Mouse (Mus musculus) liver, postnatal 0 days (tissue): Measurements from ENCODE around the gene Daglb. TPM values are rescaled to one million over a fixed set of nuclear protein-coding genes. Genes with fewer than 3 reads are reported as not detected.
A peak's percentile ranks its signal among the peaks of the same experiment; 100 is the strongest.

Experiments
- ATAC-seq: fragments of 200-750 bp; cut with Nextera tagmentation; 2 replicates; pipeline ENCODE4 v1.8.0; 2017; ENCODE audit warnings: mild to moderate bottlenecking, moderate library complexity
- DNase-seq: peaks from one replicate; pipeline ENCODE4 v3.0.0-alpha.2; 2016
- H3K27ac ChIP-seq: fragments of 300-500 bp; sonication (generic); 2 replicates; pipeline ENCODE4 v1.5.1; 2014; ENCODE audit warnings: antibody characterized with exemption, moderate library complexity, mild to moderate bottlenecking, low read depth
- H3K27me3 ChIP-seq: fragments of 300-500 bp; sonication (generic); 2 replicates; pipeline ENCODE4 v1.6.1; 2014; ENCODE audit warnings: low read length, control low read depth, mixed read lengths; ENCODE audit not compliant: insufficient read depth
- H3K36me3 ChIP-seq: fragments of 300-500 bp; sonication (generic); replicated peaks from 2 replicates; pipeline ENCODE4 v1.6.1; 2014; ENCODE audit warnings: mild to moderate bottlenecking, control low read depth, low read length, moderate library complexity, mixed read lengths; ENCODE audit not compliant: insufficient read depth
- H3K4me1 ChIP-seq: fragments of 300-500 bp; sonication (generic); 2 replicates; pipeline ENCODE4 v1.6.1; 2014; ENCODE audit warnings: antibody characterized with exemption, mild to moderate bottlenecking, control low read depth; ENCODE audit not compliant: insufficient read depth
- H3K4me2 ChIP-seq: fragments of 300-500 bp; sonication (generic); 2 replicates; pipeline ENCODE4 v1.6.1; 2014; ENCODE audit warnings: low read depth, mild to moderate bottlenecking, low read length, moderate library complexity, mixed read lengths
- H3K4me3 ChIP-seq: fragments of 300-500 bp; sonication (generic); 2 replicates; pipeline ENCODE4 v1.5.1; 2014; ENCODE audit warnings: low read depth, low read length
- H3K9ac ChIP-seq: fragments of 300-500 bp; sonication (generic); replicated peaks from 2 replicates; pipeline ENCODE4 v1.6.1; 2014; ENCODE audit warnings: mild to moderate bottlenecking, moderate library complexity
- H3K9me3 ChIP-seq: fragments of 300-500 bp; sonication (generic); 2 replicates; pipeline ENCODE4 v1.6.1; 2016; ENCODE audit warnings: mild to moderate bottlenecking, control low read depth, low read length, mixed read lengths
- CTCF ChIP-seq: sonication (generic); IDR thresholded peaks from 2 replicates; pipeline ENCODE4 v1.5.1; 2016; ENCODE audit warnings: antibody characterized with exemption, low read depth
- EP300 ChIP-seq: IDR thresholded peaks from 2 replicates; pipeline ENCODE4 v1.6.1; 2016; ENCODE audit warnings: antibody characterized with exemption, low read depth, mild to moderate bottlenecking
- WGBS: fragments of 180-500 bp; shearing (Covaris S2); extraction: QIAGEN DNeasy Blood & Tissue Kit; methylation state at CpG from one replicate; pipeline ENCODE4 v1.1.7; 2014; ENCODE audit not compliant: insufficient replicate concordance; 5-methylcytosine and 5-hydroxymethylcytosine counted together
- polyA plus RNA-seq: library from polyadenylated mRNA; unstranded; fragments of >200 nt; fragmentation: Nextera tagmentation; extraction: Ambion mirVana; gene quantifications from 2 replicates; pipeline ENCODE4 v1.2.1, GENCODE M21; 2015

Daglb gene
- polyA plus RNA-seq, 1 experiment from 2014 or later = 5.6 TPM

- H3K4me1 ChIP-seq = no peaks in the 10 kb centered on the region
Observed at GRCm38 (mm10) chr5:143502899-143503557, 38.6 kb downstream of the Daglb start.

DNA sequence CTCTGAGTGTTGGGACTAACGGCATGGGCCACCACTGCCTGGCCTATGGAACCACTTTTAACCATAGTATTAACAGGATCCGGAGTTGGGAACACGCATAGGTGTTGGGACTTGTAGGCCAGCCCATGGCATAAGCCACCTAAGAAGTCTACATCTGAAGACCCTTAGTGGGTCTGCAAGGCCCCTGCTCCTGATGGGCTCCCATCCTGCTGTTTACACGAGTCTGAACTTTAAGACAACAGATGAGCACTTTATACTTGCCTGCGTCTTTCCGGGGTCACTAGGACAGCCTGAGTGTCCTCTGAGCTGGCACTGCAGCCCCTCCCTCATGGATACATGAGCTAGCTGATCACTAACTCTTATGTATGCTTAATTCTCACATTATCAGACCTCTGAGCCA is 39.4 kb downstream of the Daglb start:
- no peak for DNase-seq
- Histone ChIP-seq H3K4me2 (no peak overlapping the region), H3K27me3 (no peaks in the 10 kb centered on the region), H3K4me1 (no peaks in the 10 kb centered on the region), H3K4me3 (no peak overlapping the region), H3K9ac (no peak overlapping the region), H3K27ac (no peak overlapping the region), H3K9me3 (no peaks in the 10 kb centered on the region), H3K36me3 (peaks cover 49% of the 10 kb centered on the region)
- no peak for ATAC-seq
- TF ChIP-seq EP300 (no peak), CTCF (no peak)
- 88% methylated on average over 6 of the region's 6 CpGs for WGBS

More at GRCm38 (mm10) chr5:143502899-143503557, 38.6 kb downstream of the Daglb start:
- DNase-seq (peak; percentile 12), ATAC-seq (no peak; the same call in 1 of the 2 replicates)
- Histone ChIP-seq H3K4me3 (no peak overlapping the region), H3K27ac (no peak overlapping the region), H3K9me3 (no peaks in the 10 kb centered on the region), H3K9ac (no peak overlapping the region), H3K27me3 (no peaks in the 10 kb centered on the region), H3K36me3 (peaks cover 46% of the 10 kb centered on the region), H3K4me2 (no peak overlapping the region)
- WGBS = 87% methylated on average over 19 of the region's 19 CpGs
- TF ChIP-seq EP300 (no peak), CTCF (no peak)

DNA sequence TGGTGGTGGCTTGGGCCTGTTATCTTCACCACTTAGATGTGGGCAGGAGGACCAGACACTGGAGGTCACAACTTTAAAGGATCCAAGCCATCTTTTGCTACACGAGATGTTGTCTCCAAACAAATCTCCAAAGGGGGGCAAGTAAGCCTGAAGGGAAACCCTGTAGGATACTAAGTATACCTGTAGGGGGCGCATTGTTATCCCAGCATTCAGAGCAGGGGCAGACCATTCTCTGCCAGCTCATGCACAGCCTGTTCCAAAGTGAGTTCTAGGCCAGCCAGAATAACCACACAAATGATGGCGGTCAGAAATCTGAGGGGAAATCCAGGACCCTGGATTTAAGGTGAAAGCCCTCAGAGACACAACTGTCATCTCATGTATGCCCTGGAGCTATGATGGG is 40.1 kb downstream of the Daglb start:
- no peak overlapping the region for H3K27ac ChIP-seq
- DNase-seq (peak; percentile 33), ATAC-seq (peak; percentile 48; the same call in 1 of the 2 replicates)
- H3K9me3 ChIP-seq = no peaks in the 10 kb centered on the region
- TF ChIP-seq CTCF (peak; percentile 72), EP300 (no peak)
- no peak overlapping the region for H3K4me3 ChIP-seq
- no peak overlapping the region for H3K9ac ChIP-seq
- H3K27me3 ChIP-seq = no peaks in the 10 kb centered on the region
- no peak overlapping the region for H3K4me2 ChIP-seq
- 57% methylated on average over 3 of the region's 3 CpGs for WGBS
- peaks cover 5% of the 10 kb centered on the region; the same call in 1 of the 2 replicates for H3K4me1 ChIP-seq
- H3K36me3 ChIP-seq = peaks cover 47% of the 10 kb centered on the region

DNA sequence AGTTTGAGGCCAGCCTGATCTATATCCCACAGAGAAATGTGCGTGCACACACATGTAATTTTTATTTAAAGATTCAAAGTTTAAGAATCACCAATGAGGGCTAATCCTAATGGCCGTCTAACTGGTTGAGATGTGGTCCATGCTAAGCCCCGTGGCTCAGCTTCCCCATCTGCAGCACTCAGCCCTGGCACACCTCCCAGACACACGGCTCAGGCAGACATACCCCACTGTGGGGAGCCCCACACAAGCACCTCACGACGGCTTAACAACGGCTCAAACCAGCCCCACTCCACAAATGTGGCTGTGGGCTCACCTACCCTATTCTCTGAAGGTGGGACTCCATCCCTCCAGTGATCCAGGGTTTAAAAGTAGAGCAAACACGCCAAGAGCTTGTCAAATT is 40.7 kb downstream of the Daglb start:
- H3K27me3 ChIP-seq = no peaks in the 10 kb centered on the region
- H3K4me1 ChIP-seq = peaks cover 11% of the 10 kb centered on the region; the same call in 1 of the 2 replicates
- H3K36me3 ChIP-seq = peaks cover 52% of the 10 kb centered on the region
- ATAC-seq (no peak), DNase-seq (peak; percentile 14)
- no peak overlapping the region for H3K4me2 ChIP-seq
- TF ChIP-seq EP300 = no peak
- no peak overlapping the region for H3K4me3 ChIP-seq
- no peak overlapping the region for H3K9ac ChIP-seq
- WGBS = 80% methylated on average over 8 of the region's 8 CpGs
- H3K9me3 ChIP-seq = no peaks in the 10 kb centered on the region
- no peak overlapping the region for H3K27ac ChIP-seq

- Histone ChIP-seq H3K9ac (no peak overlapping the region), H3K9me3 (no peaks in the 10 kb centered on the region), H3K27me3 (no peaks in the 10 kb centered on the region)
Observed at GRCm38 (mm10) chr5:143505545-143505944, 41.2 kb downstream of the Daglb start.

GRCm38 (mm10) chr5:143509294-143509693 is 44.9 kb downstream of the Daglb start:
- peak overlapping the region; percentile 58 for H3K4me2 ChIP-seq

More at GRCm38 (mm10) chr5:143505545-143505944, 41.2 kb downstream of the Daglb start:
- DNase-seq (no peak), ATAC-seq (no peak)
- Histone ChIP-seq H3K4me1 (peaks cover 14% of the 10 kb centered on the region; the same call in 1 of the 2 replicates), H3K4me2 (no peak overlapping the region), H3K27ac (no peak overlapping the region), H3K36me3 (peaks cover 52% of the 10 kb centered on the region), H3K4me3 (no peak overlapping the region)
- TF ChIP-seq CTCF (no peak), EP300 (no peak)
- WGBS = 73% methylated on average over 7 of the region's 7 CpGs

More at GRCm38 (mm10) chr5:143509294-143509693, 44.9 kb downstream of the Daglb start:
- Histone ChIP-seq H3K9me3 (no peaks in the 10 kb centered on the region), H3K4me3 (0 out of 2 replicates have a peak overlapping the region, but pooled peaks have one; percentile 11), H3K27me3 (no peaks in the 10 kb centered on the region), H3K9ac (peak overlapping the region; percentile 31; the same call in 1 of the 2 replicates), H3K36me3 (peaks cover 64% of the 10 kb centered on the region), H3K4me1 (peaks cover 30% of the 10 kb centered on the region), H3K27ac (peak overlapping the region; percentile 57; the same call in 1 of the 2 replicates)
- TF ChIP-seq CTCF (no peak), EP300 (no peak)
- ATAC-seq (peak; percentile 28), DNase-seq (no peak)
- WGBS = 34% methylated on average over 9 of the region's 9 CpGs
